Mouse (Mus musculus): ENCODE results near the gene Cd4.

GRCm38 (mm10) chr6:124913721-124914285 lies 25.8 kb upstream of the Cd4 start:
- TF ChIP-seq CTCF (conservative IDR thresholded peaks at IDR 0.05 in 1 of 2, IDR thresholded peaks at IDR 0.05 in 1 of 2; ENCODE audit: low read depth in 2 of 2, low read length in 2 of 2): no peak
- TF ChIP-seq ZKSCAN1 (IDR thresholded peaks at IDR 0.05; ENCODE audit: borderline replicate concordance, low read depth, low read length): no peak
- TF ChIP-seq HCFC1 (IDR thresholded peaks at IDR 0.05; ENCODE audit: low read depth, low read length): no peak
- no peak for TF ChIP-seq CHD2 (IDR thresholded peaks at IDR 0.05; ENCODE audit: low read length)
- TF ChIP-seq TCF12 (IDR thresholded peaks at IDR 0.05; ENCODE audit: low read depth, low read length): no peak
- TF ChIP-seq POLR2A (IDR thresholded peaks at IDR 0.05; ENCODE audit: low read depth, low read length): no peak
